ENCODE assay signal across 7 mouse cellular contexts in the genomic region with DNA sequence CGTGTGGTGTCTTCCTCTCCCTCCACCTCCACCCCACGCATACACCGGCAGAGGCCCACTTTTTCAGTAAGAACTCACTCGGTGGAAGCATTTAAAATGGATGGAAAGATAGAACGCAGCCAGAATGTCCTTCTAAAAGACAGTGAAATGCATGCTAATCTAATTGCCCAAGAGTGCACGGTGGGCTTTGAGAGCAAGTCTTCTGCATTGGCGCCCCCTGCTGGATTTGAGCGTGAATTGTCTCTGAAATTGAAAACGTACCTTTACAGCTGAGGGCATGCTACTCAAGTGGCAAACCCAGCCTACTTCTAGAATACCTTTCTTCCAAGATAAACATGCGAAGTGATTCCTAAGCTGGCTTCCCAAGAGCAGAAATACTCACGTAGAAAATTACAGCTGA.
A peak's percentile ranks its signal among the peaks of the same experiment; 100 is the strongest.
DNase-seq lines count a peak whose midpoint lies in the region; ATAC-seq and TF ChIP-seq lines count a peak whose summit lies in the region.

No protein-coding gene starts in this region.

- intact Hi-C loops in left cerebral cortex, postnatal 25 days (cut with DNase I), result loop anchor here (5.0 to 10.0 kb wide), 4 partner anchors 819 to 1749 kb away; partner anchors contain the start of gene Flrt3

- peak overlapping the region; percentile 10; the same call in 1 of the 2 replicates for H3K4me3 ChIP-seq in cortical plate, adult 2 months (ENCODE audit: insufficient read depth, low read length)
- H3K4me3 ChIP-seq in midbrain, embryonic 12.5 days, result 0 out of 2 replicates have a peak overlapping the region, but pooled peaks have one; percentile 9
- no peak overlapping the region for H3K4me3 ChIP-seq in stomach, embryonic 15.5 days (replicated peaks)

- 14% methylated on average over 11 of the region's 11 CpGs for WGBS in midbrain, embryonic 12.5 days
- WGBS in stomach, embryonic 15.5 days, result 15% methylated on average over 11 of the region's 11 CpGs

- no peak overlapping the region for H3K9ac ChIP-seq in midbrain, embryonic 12.5 days (replicated peaks)
- H3K9ac ChIP-seq in stomach, embryonic 15.5 days, result no peak overlapping the region

- no peaks in the 10 kb centered on the region; the same call in 1 of the 2 replicates for H3K4me1 ChIP-seq in cortical plate, adult 2 months (ENCODE audit: control insufficient read depth, insufficient read depth, low read length)
- peaks cover 3% of the 10 kb centered on the region; the same call in 1 of the 2 replicates for H3K4me1 ChIP-seq in midbrain, embryonic 12.5 days
- no peaks in the 10 kb centered on the region for H3K4me1 ChIP-seq in stomach, embryonic 15.5 days

- peak; percentile 86 for ATAC-seq in midbrain, embryonic 12.5 days (ENCODE audit: low FRiP score, low read depth)
- peak; percentile 47; the same call in 1 of the 2 replicates for ATAC-seq in stomach, embryonic 15.5 days (ENCODE audit: insufficient read depth, low FRiP score, low read depth)

- DNase-seq in adrenal gland, postnatal 25 days, result peak; percentile 66
- peak; percentile 21 for DNase-seq in gastrocnemius, postnatal 25 days
- DNase-seq in kidney, adult 11 months, result peak; percentile 16
- peak; percentile 80 to 91 for DNase-seq in left cerebral cortex, postnatal 25 days (ENCODE audit: low spot score in 2 of 2)

- no peak overlapping the region for H3K27ac ChIP-seq in cortical plate, adult 2 months (ENCODE audit: insufficient read depth, low read length)
- peak overlapping the region; percentile 30; the same call in 1 of the 2 replicates for H3K27ac ChIP-seq in midbrain, embryonic 12.5 days (replicated peaks)
- no peak overlapping the region for H3K27ac ChIP-seq in stomach, embryonic 15.5 days

- H3K27me3 ChIP-seq in midbrain, embryonic 12.5 days, result peaks cover 9% of the 10 kb centered on the region
- H3K27me3 ChIP-seq in stomach, embryonic 15.5 days (replicated peaks), result no peaks in the 10 kb centered on the region

- H3K36me3 ChIP-seq in midbrain, embryonic 12.5 days, result no peaks in the 10 kb centered on the region
- H3K36me3 ChIP-seq in stomach, embryonic 15.5 days, result no peaks in the 10 kb centered on the region

- TF ChIP-seq POLR2A in cortical plate, adult 2 months (IDR thresholded peaks at IDR 0.05; ENCODE audit: extremely low read depth, insufficient read depth, low read length), result no peak

- peak; percentile 86 for TF ChIP-seq CTCF in cortical plate, adult 2 months (IDR thresholded peaks at IDR 0.05; ENCODE audit: extremely low read depth, insufficient read depth, low read length)

- H3K4me2 ChIP-seq in midbrain, embryonic 12.5 days (replicated peaks), result peak overlapping the region; percentile 41
- H3K4me2 ChIP-seq in stomach, embryonic 15.5 days, result no peak overlapping the region

- H3K9me3 ChIP-seq in midbrain, embryonic 12.5 days, result no peaks in the 10 kb centered on the region
- no peaks in the 10 kb centered on the region for H3K9me3 ChIP-seq in stomach, embryonic 15.5 days

Comparison
In these comparisons a context has a peak if more than half of its experiments do, and no peak if none do; other contexts are left out.
1. DNase-seq: peak in every context shown above with its lines; median percentile 86 in left cerebral cortex, postnatal 25 days; 66 in adrenal gland, postnatal 25 days; 21 in gastrocnemius, postnatal 25 days; 16 in kidney, adult 11 months.